Mouse (Mus musculus) midbrain, embryonic 14.5 days (tissue): Measurements from ENCODE around the gene Slc44a3. TPM values are rescaled to one million over a fixed set of nuclear protein-coding genes. Genes with fewer than 3 reads are reported as not detected.

Source experiments
- ATAC-seq: fragments of 200-750 bp; cut with Nextera tagmentation; 2 replicates; pipeline ENCODE4 v1.8.0; 2017; ENCODE audit warnings: moderate number of reproducible peaks, moderate library complexity; ENCODE audit not compliant: low FRiP score, low TSS enrichment
- DNase-seq: peaks from one replicate; pipeline ENCODE4 v3.0.0-alpha.2; 2015
- H3K27ac ChIP-seq: fragments of 300-500 bp; sonication (generic); replicated peaks from 2 replicates; pipeline ENCODE4 v1.5.1; 2014; ENCODE audit warnings: mild to moderate bottlenecking, low read depth, low read length, moderate library complexity
- H3K27me3 ChIP-seq: fragments of 300-500 bp; sonication (generic); 2 replicates; pipeline ENCODE4 v1.6.1; 2014; ENCODE audit warnings: low read length, control low read depth, mixed read lengths; ENCODE audit not compliant: control insufficient read depth, insufficient read depth
- H3K36me3 ChIP-seq: fragments of 300-500 bp; sonication (generic); 2 replicates; pipeline ENCODE4 v1.6.1; 2014; ENCODE audit warnings: low read length, control low read depth; ENCODE audit not compliant: control insufficient read depth, insufficient read depth
- H3K4me1 ChIP-seq: fragments of 300-500 bp; sonication (generic); 2 replicates; pipeline ENCODE4 v1.6.1; 2014; ENCODE audit warnings: mild to moderate bottlenecking, antibody characterized with exemption, low read length, control low read depth; ENCODE audit not compliant: control insufficient read depth, insufficient read depth
- H3K4me2 ChIP-seq: fragments of 300-500 bp; sonication (generic); 2 replicates; pipeline ENCODE4 v1.6.1; 2014; ENCODE audit warnings: mild to moderate bottlenecking, low read length, moderate library complexity
- H3K4me3 ChIP-seq: fragments of 300-500 bp; sonication (generic); replicated peaks from 2 replicates; pipeline ENCODE4 v1.5.1; 2014; ENCODE audit warnings: low read depth, low read length
- H3K9ac ChIP-seq: fragments of 300-500 bp; sonication (generic); replicated peaks from 2 replicates; pipeline ENCODE4 v1.6.1; 2014; ENCODE audit warnings: mild to moderate bottlenecking, low read length, moderate library complexity
- H3K9me3 ChIP-seq: fragments of 300-500 bp; sonication (generic); 2 replicates; pipeline ENCODE4 v1.6.1; 2016; ENCODE audit warnings: low read length, control low read depth, mixed read lengths; ENCODE audit not compliant: control insufficient read depth
- WGBS: fragments of 180-500 bp; shearing (Covaris S2); extraction: QIAGEN DNeasy Blood & Tissue Kit; methylation state at CpG from one replicate; pipeline ENCODE4 v1.1.7; 2014; 5-methylcytosine and 5-hydroxymethylcytosine counted together
- polyA plus RNA-seq: library from polyadenylated mRNA; unstranded; fragments of >200 nt; fragmentation: Nextera tagmentation; extraction: Ambion mirVana; gene quantifications from 2 replicates; pipeline ENCODE4 v1.2.1, GENCODE M21; 2014

Slc44a3 gene
- polyA plus RNA-seq, 1 experiment from 2014 or later = 0.63 TPM

GRCm38 (mm10) chr3:121417379-121418250, 114.6 kb downstream of the Slc44a3 start:
- DNase-seq = no peak
- 32% methylated on average over 14 of the region's 14 CpGs for WGBS
- no peak for ATAC-seq

GRCm38 (mm10) chr3:121416171-121417154, 115.7 kb downstream of the Slc44a3 start:
- Histone ChIP-seq H3K9ac (no peak overlapping the region), H3K27ac (no peak overlapping the region), H3K4me2 (no peak overlapping the region), H3K4me3 (no peak overlapping the region), H3K4me1 (0 out of 2 replicates have a peak, but pooled peaks cover 3% of the 10 kb centered on the region), H3K27me3 (no peaks in the 10 kb centered on the region), H3K36me3 (no peaks in the 10 kb centered on the region), H3K9me3 (no peaks in the 10 kb centered on the region)
- WGBS = 72% methylated on average over 5 of the region's 5 CpGs
- no peak for DNase-seq
- no peak for ATAC-seq

More at GRCm38 (mm10) chr3:121417379-121418250, 114.6 kb downstream of the Slc44a3 start:
- Histone ChIP-seq H3K9me3 (no peaks in the 10 kb centered on the region), H3K4me2 (no peak overlapping the region), H3K9ac (no peak overlapping the region), H3K36me3 (no peaks in the 10 kb centered on the region), H3K27ac (no peak overlapping the region), H3K4me3 (no peak overlapping the region), H3K27me3 (no peaks in the 10 kb centered on the region), H3K4me1 (0 out of 2 replicates have a peak, but pooled peaks cover 3% of the 10 kb centered on the region)

DNA sequence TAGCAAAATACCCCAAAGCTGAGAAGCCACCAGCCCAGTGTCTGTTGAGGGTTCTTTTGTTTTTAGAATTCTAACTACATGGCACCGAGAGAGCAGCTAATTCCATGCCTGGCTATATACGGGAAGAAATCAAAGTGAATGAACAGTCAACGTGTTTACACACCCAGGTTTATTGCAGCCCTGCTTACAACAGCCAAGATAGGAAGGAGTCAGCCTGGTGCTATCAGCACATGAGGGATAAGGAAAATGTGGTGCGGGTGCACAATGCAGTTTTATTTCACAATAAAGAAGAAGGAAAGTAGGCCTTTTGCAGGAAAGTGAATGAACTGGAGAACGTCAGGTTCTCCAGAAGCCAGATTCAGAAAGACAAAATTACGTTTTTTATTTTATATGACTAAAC, 120.8 kb downstream of the Slc44a3 start:
- 88% methylated on average over 6 of the region's 6 CpGs for WGBS
- Histone ChIP-seq H3K4me1 (no peaks in the 10 kb centered on the region), H3K27ac (no peak overlapping the region), H3K9ac (no peak overlapping the region), H3K36me3 (no peaks in the 10 kb centered on the region), H3K4me3 (no peak overlapping the region), H3K9me3 (no peaks in the 10 kb centered on the region), H3K27me3 (no peaks in the 10 kb centered on the region), H3K4me2 (no peak overlapping the region)
- no peak for DNase-seq
- no peak for ATAC-seq

Other genes with a start within 250 kb of the Slc44a3 start
- 3.3 TPM in 2 replicates for gene Tmem56, start 249.3 kb downstream of the Slc44a3 start, polyA plus RNA-seq
- gene Alg14, start 240.6 kb downstream of the Slc44a3 start, polyA plus RNA-seq = 29.8 and 34.3 TPM in 2 replicates
- 417 and 560 TPM in 2 replicates for gene Cnn3, start 105.9 kb downstream of the Slc44a3 start, polyA plus RNA-seq
- not detected in 2 replicates for gene 4930432M17Rik, start 138.4 kb upstream of the Slc44a3 start, polyA plus RNA-seq
- 6.9 and 7.2 TPM in 2 replicates for gene F3, start 191.1 kb upstream of the Slc44a3 start, polyA plus RNA-seq